Mouse (Mus musculus) forebrain, embryonic 14.5 days (tissue): ENCODE results near the gene Jarid2. TPM values are rescaled to one million over a fixed set of nuclear protein-coding genes. Genes with fewer than 3 reads are reported as not detected.
A peak's percentile ranks its signal among the peaks of the same experiment; 100 is the strongest.

ENCODE experiments used
- ATAC-seq: fragments of 200-750 bp; cut with Nextera tagmentation; 2 replicates; pipeline ENCODE4 v1.8.0; 2017; ENCODE audit warnings: mild to moderate bottlenecking, moderate library complexity
- DNase-seq: peaks from one replicate; pipeline ENCODE4 v3.0.0-alpha.2; 2015; ENCODE audit warnings: low spot score
- H3K27ac ChIP-seq: fragments of 300-500 bp; sonication (generic); 2 replicates; pipeline ENCODE4 v1.5.1; 2014; ENCODE audit warnings: low read depth, mild to moderate bottlenecking, control low read depth, low read length, moderate library complexity
- H3K27me3 ChIP-seq: fragments of 300-500 bp; sonication (generic); replicated peaks from 2 replicates; pipeline ENCODE4 v1.6.1; 2014; ENCODE audit warnings: low read length, control low read depth, mixed read lengths; ENCODE audit not compliant: control insufficient read depth, insufficient read depth
- H3K36me3 ChIP-seq: fragments of 300-500 bp; sonication (generic); 2 replicates; pipeline ENCODE4 v1.6.1; 2014; ENCODE audit warnings: low read length, control low read depth; ENCODE audit not compliant: control insufficient read depth, insufficient read depth
- H3K4me1 ChIP-seq: fragments of 300-500 bp; sonication (generic); 2 replicates; pipeline ENCODE4 v1.6.1; 2014; ENCODE audit warnings: antibody characterized with exemption, low read length, control low read depth; ENCODE audit not compliant: control insufficient read depth, insufficient read depth
- H3K4me2 ChIP-seq: fragments of 300-500 bp; sonication (generic); 2 replicates; pipeline ENCODE4 v1.6.1; 2014; ENCODE audit warnings: mild to moderate bottlenecking, control low read depth, low read length
- H3K4me3 ChIP-seq: fragments of 300-500 bp; sonication (generic); 2 replicates; pipeline ENCODE4 v1.5.1; 2014; ENCODE audit warnings: low read depth, low read length, control low read depth
- H3K9ac ChIP-seq: fragments of 300-500 bp; sonication (generic); 2 replicates; pipeline ENCODE4 v1.6.1; 2014; ENCODE audit warnings: mild to moderate bottlenecking, low read length, control low read depth, moderate library complexity
- H3K9me3 ChIP-seq: fragments of 300-500 bp; sonication (generic); replicated peaks from 2 replicates; pipeline ENCODE4 v1.6.1; 2016; ENCODE audit warnings: low read length, control low read depth, mixed read lengths; ENCODE audit not compliant: control insufficient read depth
- WGBS: fragments of 180-500 bp; shearing (Covaris S2); extraction: QIAGEN DNeasy Blood & Tissue Kit; methylation state at CpG from one replicate; pipeline ENCODE4 v1.1.7; 2014; 5-methylcytosine and 5-hydroxymethylcytosine counted together
- polyA plus RNA-seq: library from polyadenylated mRNA; unstranded; fragments of >200 nt; fragmentation: Nextera tagmentation; extraction: Ambion mirVana; gene quantifications from 2 replicates; pipeline ENCODE4 v1.2.1, GENCODE M21; 2014

Jarid2 gene
- polyA plus RNA-seq, 1 experiment from 2014 or later: 16.4 TPM

- no peaks in the 10 kb centered on the region for H3K27me3 ChIP-seq
- no peaks in the 10 kb centered on the region for H3K36me3 ChIP-seq
- no peaks in the 10 kb centered on the region for H3K9me3 ChIP-seq
- no peak overlapping the region for H3K4me3 ChIP-seq
- no peak overlapping the region for H3K27ac ChIP-seq
- ATAC-seq (no peak), DNase-seq (no peak)
- 88% methylated on average over 1 of the region's 1 CpGs for WGBS
- H3K4me2 ChIP-seq: no peak overlapping the region
- no peak overlapping the region for H3K9ac ChIP-seq
- no peaks in the 10 kb centered on the region for H3K4me1 ChIP-seq
Observed at GRCm38 (mm10) chr13:44954232-44954568, 224.9 kb downstream of the Jarid2 start.

GRCm38 (mm10) chr13:44955781-44956180, 226.5 kb downstream of the Jarid2 start:
- no peaks in the 10 kb centered on the region for H3K9me3 ChIP-seq
- WGBS: 94% methylated on average over 6 of the region's 6 CpGs
- DNase-seq (no peak), ATAC-seq (no peak)
- H3K9ac ChIP-seq: no peak overlapping the region
- no peaks in the 10 kb centered on the region for H3K36me3 ChIP-seq
- H3K27ac ChIP-seq: no peak overlapping the region
- H3K27me3 ChIP-seq: no peaks in the 10 kb centered on the region
- H3K4me1 ChIP-seq: 0 out of 2 replicates have a peak, but pooled peaks cover 3% of the 10 kb centered on the region
- H3K4me2 ChIP-seq: no peak overlapping the region
- no peak overlapping the region for H3K4me3 ChIP-seq

DNA sequence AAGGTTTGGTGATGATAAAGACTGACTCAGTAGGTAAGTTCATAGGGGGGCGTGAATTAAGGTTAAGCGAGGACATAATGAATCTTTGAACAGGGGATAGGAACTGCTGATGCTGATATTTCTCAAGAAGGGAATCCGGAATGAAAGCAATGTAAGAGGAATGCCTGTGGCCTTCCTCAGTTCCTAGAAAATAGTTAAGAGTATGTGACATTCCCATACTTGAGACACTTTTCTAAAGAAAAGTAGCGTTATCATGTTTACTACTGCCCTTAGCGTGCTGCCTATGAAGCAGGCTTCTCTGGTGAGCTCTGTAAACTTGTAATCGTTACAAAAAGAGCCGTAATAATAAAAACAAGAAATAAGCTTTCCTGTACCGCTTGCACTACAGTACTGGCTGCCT, 227.8 kb downstream of the Jarid2 start:
- no peak overlapping the region for H3K4me2 ChIP-seq
- WGBS: 89% methylated on average over 8 of the region's 8 CpGs
- ATAC-seq (no peak), DNase-seq (no peak)
- H3K4me1 ChIP-seq: peaks cover 10% of the 10 kb centered on the region; the same call in 1 of the 2 replicates
- H3K27me3 ChIP-seq: no peaks in the 10 kb centered on the region
- no peaks in the 10 kb centered on the region for H3K36me3 ChIP-seq
- no peak overlapping the region for H3K9ac ChIP-seq
- H3K27ac ChIP-seq: no peak overlapping the region
- no peak overlapping the region for H3K4me3 ChIP-seq
- no peaks in the 10 kb centered on the region for H3K9me3 ChIP-seq

- ATAC-seq: peak; percentile 94
- H3K9ac ChIP-seq: no peak overlapping the region
- 57% methylated on average over 5 of the region's 5 CpGs for WGBS
- peak; percentile 92 for DNase-seq
- H3K4me2 ChIP-seq: no peak overlapping the region
- no peak overlapping the region for H3K4me3 ChIP-seq
- H3K36me3 ChIP-seq: no peaks in the 10 kb centered on the region
- H3K9me3 ChIP-seq: no peaks in the 10 kb centered on the region
- no peak overlapping the region; the same call in 1 of the 2 replicates for H3K27ac ChIP-seq
- H3K27me3 ChIP-seq: no peaks in the 10 kb centered on the region
- H3K4me1 ChIP-seq: peaks cover 10% of the 10 kb centered on the region; the same call in 1 of the 2 replicates
Observed at GRCm38 (mm10) chr13:44960542-44961291, 231.4 kb downstream of the Jarid2 start.
